Mouse (Mus musculus): Measurements from ENCODE around the gene Ywhaq.

GRCm38 (mm10) chr12:21364624-21365435 is 52.6 kb downstream of the Ywhaq start:
- no peak for TF ChIP-seq POLR2A (IDR thresholded peaks at IDR 0.05; ENCODE audit: control insufficient read depth, low read depth, low read length)
- no peak for TF ChIP-seq CTCF (IDR thresholded peaks at IDR 0.05; ENCODE audit: control insufficient read depth, insufficient read depth, insufficient replicate concordance, low read depth, low read length)

Data from testis, adult 2 months (tissue).